Mouse (Mus musculus) liver, embryonic 12.5 days (tissue): ENCODE measurements at regions not wholly inside any gene's neighbourhood (a gene's known extent, or its start where the extent isn't known, plus 50 kb on each side); places are given as distances from the start of the nearest gene placed in this dataset.

ENCODE experiments used
- ATAC-seq: fragments of 200-750 bp; cut with Nextera tagmentation; 2 replicates; pipeline ENCODE4 v1.8.0; 2017; ENCODE audit warnings: moderate number of reproducible peaks, mild to moderate bottlenecking, moderate library complexity
- H3K27ac ChIP-seq: fragments of 300-500 bp; sonication (generic); 2 replicates; pipeline ENCODE4 v1.5.1; 2016; ENCODE audit warnings: mild to moderate bottlenecking
- H3K27me3 ChIP-seq: fragments of 300-500 bp; sonication (generic); replicated peaks from 2 replicates; pipeline ENCODE4 v1.6.1; 2016; ENCODE audit warnings: mild to moderate bottlenecking, moderate library complexity
- H3K36me3 ChIP-seq: fragments of 300-500 bp; sonication (generic); 2 replicates; pipeline ENCODE4 v1.6.1; 2016; ENCODE audit warnings: mild to moderate bottlenecking, moderate library complexity
- H3K4me1 ChIP-seq: fragments of 300-500 bp; sonication (generic); 2 replicates; pipeline ENCODE4 v1.6.1; 2016
- H3K4me2 ChIP-seq: fragments of 300-500 bp; sonication (generic); 2 replicates; pipeline ENCODE4 v1.6.1; 2016; ENCODE audit warnings: mild to moderate bottlenecking, moderate library complexity
- H3K4me3 ChIP-seq: fragments of 300-500 bp; sonication (generic); 2 replicates; pipeline ENCODE4 v1.5.1; 2016; ENCODE audit warnings: mild to moderate bottlenecking, moderate library complexity
- H3K9ac ChIP-seq: fragments of 300-500 bp; sonication (generic); 2 replicates; pipeline ENCODE4 v1.6.1; 2016; ENCODE audit warnings: mild to moderate bottlenecking, moderate library complexity
- H3K9me3 ChIP-seq: fragments of 300-500 bp; sonication (generic); replicated peaks from 2 replicates; pipeline ENCODE4 v1.6.1; 2016; ENCODE audit warnings: mild to moderate bottlenecking, moderate library complexity
- WGBS: fragments of 180-500 bp; shearing (Covaris S2); methylation state at CpG from one replicate; pipeline ENCODE4 v1.1.7; 2016; ENCODE audit not compliant: insufficient replicate concordance; 5-methylcytosine and 5-hydroxymethylcytosine counted together

DNA sequence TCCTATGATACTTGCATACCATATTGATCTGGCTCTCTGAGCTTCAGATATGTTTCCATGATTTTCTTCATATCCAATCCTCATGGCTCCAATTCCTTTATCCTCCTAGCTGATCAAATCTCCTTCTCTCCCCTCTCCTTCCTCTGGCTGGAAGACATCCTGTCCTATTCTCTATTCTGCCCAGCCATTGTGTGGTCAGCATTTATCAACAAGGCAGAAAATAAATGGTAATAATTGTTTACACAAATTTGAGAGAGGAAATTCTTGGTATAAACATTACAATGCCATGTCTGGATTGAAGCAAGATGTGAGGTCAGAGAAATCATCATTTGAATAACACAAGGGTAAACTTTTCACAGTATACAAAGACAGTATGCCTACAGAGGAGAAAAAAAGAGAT is 158.2 kb downstream of the Naf1 start:
- no peak overlapping the region for H3K4me2 ChIP-seq
- no peak overlapping the region for H3K4me3 ChIP-seq
- H3K9ac ChIP-seq: no peak overlapping the region
- no peaks in the 10 kb centered on the region for H3K4me1 ChIP-seq
- H3K9me3 ChIP-seq: no peaks in the 10 kb centered on the region
- no peak overlapping the region for H3K27ac ChIP-seq
- H3K27me3 ChIP-seq: no peaks in the 10 kb centered on the region
- no peak for ATAC-seq
- H3K36me3 ChIP-seq: no peaks in the 10 kb centered on the region

DNA sequence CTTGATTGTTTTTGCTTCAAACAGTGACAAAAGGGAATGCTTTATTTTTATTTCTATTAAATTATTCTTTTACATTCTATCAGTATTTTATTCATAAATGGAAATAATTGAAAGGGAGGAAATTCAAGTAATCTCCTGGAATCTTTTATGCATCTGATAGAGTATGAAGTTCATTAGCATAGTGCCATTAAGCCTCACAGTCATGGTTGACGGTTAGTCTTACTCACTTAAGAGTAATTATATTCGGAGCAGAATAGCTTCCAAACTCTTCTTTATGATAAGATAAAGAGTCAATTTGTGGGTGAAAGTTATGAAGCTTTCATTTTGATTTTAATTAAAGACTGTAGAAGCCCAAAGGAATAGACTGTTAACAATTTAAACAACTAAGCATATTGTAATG is 172.8 kb downstream of the Naf1 start:
- ATAC-seq: no peak
- H3K4me2 ChIP-seq: no peak overlapping the region
- 60% methylated on average over 2 of the region's 2 CpGs for WGBS
- H3K9ac ChIP-seq: no peak overlapping the region
- no peaks in the 10 kb centered on the region for H3K27me3 ChIP-seq
- H3K27ac ChIP-seq: no peak overlapping the region
- H3K36me3 ChIP-seq: no peaks in the 10 kb centered on the region
- H3K4me1 ChIP-seq: no peaks in the 10 kb centered on the region
- no peak overlapping the region for H3K4me3 ChIP-seq
- H3K9me3 ChIP-seq: no peaks in the 10 kb centered on the region

DNA sequence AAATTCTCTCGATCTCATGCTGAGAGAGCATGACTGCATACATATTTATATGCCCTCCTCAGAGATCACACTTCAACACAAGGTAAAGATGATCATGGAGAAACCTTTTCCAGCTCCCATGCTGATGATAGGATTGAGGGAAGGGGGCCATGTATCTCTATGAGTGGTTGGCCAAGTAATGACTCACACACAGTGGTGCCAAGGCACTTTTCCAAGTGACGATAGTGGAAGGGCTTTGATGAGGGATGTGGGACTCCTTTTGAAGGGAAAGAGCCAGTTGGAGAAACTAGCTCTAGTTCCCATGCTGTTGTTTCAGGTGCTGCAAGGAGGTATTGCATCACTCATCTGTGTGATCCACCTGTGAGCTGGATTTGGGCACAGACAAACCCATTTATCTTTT is 201.5 kb downstream of the Naf1 start:
- Histone ChIP-seq H3K27me3 (no peaks in the 10 kb centered on the region), H3K4me2 (no peak overlapping the region), H3K9me3 (no peaks in the 10 kb centered on the region), H3K4me3 (no peak overlapping the region), H3K9ac (no peak overlapping the region), H3K36me3 (no peaks in the 10 kb centered on the region), H3K4me1 (no peaks in the 10 kb centered on the region), H3K27ac (no peak overlapping the region)
- whole genome bisulfite sequencing: 57% methylated on average over 2 of the region's 2 CpGs
- ATAC-seq: no peak

DNA sequence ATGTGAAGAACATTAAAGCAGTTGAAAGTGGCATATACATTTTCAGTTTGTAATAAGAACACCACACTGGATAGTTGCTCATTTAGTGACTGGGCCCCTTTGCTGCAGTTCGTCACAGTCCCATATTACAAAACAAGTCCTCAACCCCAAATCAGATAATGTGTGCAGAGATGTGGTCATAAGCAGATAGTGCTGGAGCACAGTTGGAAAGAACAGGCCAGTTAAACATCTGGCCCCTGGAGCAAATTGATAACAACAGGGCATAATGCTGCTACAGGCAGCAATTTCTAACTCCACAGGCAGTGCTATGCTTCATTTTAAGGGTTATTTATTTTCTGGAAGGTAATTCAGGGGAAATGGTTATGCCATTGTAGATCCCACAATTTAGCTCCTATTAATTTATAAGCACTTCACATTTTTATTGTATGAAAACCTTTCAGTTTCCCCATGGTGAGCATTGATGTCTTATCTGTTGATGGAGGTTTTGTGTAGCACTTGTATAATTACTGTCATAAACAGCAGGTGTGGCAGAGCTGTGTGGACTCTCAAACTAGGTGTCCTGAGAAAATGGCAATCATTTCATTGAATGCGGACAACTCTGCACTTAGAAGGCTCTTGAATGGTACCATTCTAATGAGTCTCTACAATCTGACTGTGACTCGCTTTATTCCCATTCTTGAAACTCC is 208.2 kb downstream of the Naf1 start:
- 61% methylated on average over 3 of the region's 3 CpGs for WGBS

DNA sequence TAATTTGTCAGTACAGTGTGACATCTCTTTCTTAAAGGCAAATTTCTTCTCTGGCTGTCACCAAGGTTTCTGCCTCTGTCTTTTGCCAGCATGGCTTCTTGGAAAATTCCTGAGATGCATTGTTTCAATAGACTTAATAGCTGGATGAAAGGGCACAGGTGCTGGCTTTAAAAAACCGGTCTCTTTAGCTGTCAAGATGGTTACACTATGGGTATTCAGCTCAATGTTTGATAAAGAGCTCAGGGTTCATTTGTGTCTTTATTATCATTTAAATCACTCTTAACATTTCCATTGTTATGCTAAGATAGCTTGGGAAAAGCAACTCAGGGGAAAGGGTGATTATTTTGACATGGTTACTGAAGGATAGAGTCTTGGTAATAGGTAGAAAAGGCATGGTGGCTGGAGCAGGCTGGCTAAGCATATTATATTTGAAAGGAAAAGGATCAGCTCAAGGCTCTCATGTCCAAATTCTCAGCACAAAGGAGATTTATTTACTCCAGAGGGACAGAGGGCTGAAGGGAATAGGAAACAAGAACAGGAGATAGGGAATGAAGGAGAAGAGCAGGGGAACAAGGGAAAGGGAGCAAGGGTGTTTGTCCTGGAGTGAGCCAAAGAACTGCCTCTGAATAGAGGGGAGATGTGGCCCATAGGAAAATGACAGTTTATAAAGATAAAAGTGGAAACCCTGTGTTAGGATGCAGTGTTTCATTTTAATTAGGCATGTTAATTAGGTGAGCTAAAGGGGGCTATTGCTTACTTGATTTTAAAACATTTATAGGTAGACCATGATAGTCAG is 226.4 kb downstream of the Naf1 start:
- no peak for ATAC-seq
- H3K36me3 ChIP-seq: no peaks in the 10 kb centered on the region
- H3K27ac ChIP-seq: no peak overlapping the region
- H3K4me3 ChIP-seq: no peak overlapping the region
- WGBS: 21% methylated on average over 1 of the region's 1 CpGs
- H3K9me3 ChIP-seq: no peaks in the 10 kb centered on the region
- no peak overlapping the region for H3K4me2 ChIP-seq
- H3K9ac ChIP-seq: no peak overlapping the region
- no peaks in the 10 kb centered on the region for H3K4me1 ChIP-seq
- H3K27me3 ChIP-seq: no peaks in the 10 kb centered on the region

More for the DNA sequence above, 208.2 kb downstream of the Naf1 start:
- Histone ChIP-seq H3K36me3 (no peaks in the 10 kb centered on the region), H3K27ac (no peak overlapping the region), H3K9ac (no peak overlapping the region), H3K4me3 (no peak overlapping the region), H3K9me3 (no peaks in the 10 kb centered on the region), H3K27me3 (no peaks in the 10 kb centered on the region), H3K4me1 (no peaks in the 10 kb centered on the region), H3K4me2 (no peak overlapping the region)
- peak; percentile 27; the same call in 1 of the 2 replicates for ATAC-seq
